Mouse (Mus musculus) kidney, postnatal 0 days (tissue): ENCODE measurements around the gene Ano1. TPM values are rescaled to one million over a fixed set of nuclear protein-coding genes. Genes with fewer than 3 reads are reported as not detected.
A peak's percentile ranks its signal among the peaks of the same experiment; 100 is the strongest.

Experiments used
- ATAC-seq: fragments of 200-750 bp; cut with Nextera tagmentation; replicated peaks from 2 replicates; pipeline ENCODE4 v1.8.0; 2017; ENCODE audit warnings: low read depth, moderate number of reproducible peaks, moderate TSS enrichment, moderate library complexity; ENCODE audit not compliant: low FRiP score
- DNase-seq: peaks from one replicate; pipeline ENCODE4 v3.0.0-alpha.2; 2016; ENCODE audit warnings: low spot score
- H3K27ac ChIP-seq: fragments of 300-500 bp; sonication (generic); 2 replicates; pipeline ENCODE4 v1.5.1; 2014; ENCODE audit warnings: mild to moderate bottlenecking
- H3K27me3 ChIP-seq: fragments of 300-500 bp; sonication (generic); 2 replicates; pipeline ENCODE4 v1.6.1; 2014; ENCODE audit warnings: low read length, mixed read lengths; ENCODE audit not compliant: insufficient read depth
- H3K36me3 ChIP-seq: fragments of 300-500 bp; sonication (generic); 2 replicates; pipeline ENCODE4 v1.6.1; 2014; ENCODE audit warnings: low read length, mixed read lengths; ENCODE audit not compliant: insufficient read depth
- H3K4me1 ChIP-seq: fragments of 300-500 bp; sonication (generic); replicated peaks from 2 replicates; pipeline ENCODE4 v1.6.1; 2014; ENCODE audit warnings: antibody characterized with exemption, low read length, mixed read lengths; ENCODE audit not compliant: insufficient read depth
- H3K4me2 ChIP-seq: fragments of 300-500 bp; sonication (generic); 2 replicates; pipeline ENCODE4 v1.6.1; 2014; ENCODE audit warnings: mild to moderate bottlenecking, low read length, moderate library complexity, mixed read lengths
- H3K4me3 ChIP-seq: fragments of 300-500 bp; sonication (generic); replicated peaks from 2 replicates; pipeline ENCODE4 v1.5.1; 2014; ENCODE audit warnings: low read depth, low read length
- H3K9ac ChIP-seq: fragments of 300-500 bp; sonication (generic); 2 replicates; pipeline ENCODE4 v1.6.1; 2014; ENCODE audit warnings: low read depth, low read length
- H3K9me3 ChIP-seq: fragments of 300-500 bp; sonication (generic); replicated peaks from 2 replicates; pipeline ENCODE4 v1.6.1; 2016; ENCODE audit warnings: low read length, inconsistent platforms, mixed read lengths
- CTCF ChIP-seq: IDR thresholded peaks from 2 replicates; pipeline ENCODE4 v1.5.1; 2016; ENCODE audit warnings: antibody characterized with exemption, low read depth, mild to moderate bottlenecking, moderate library complexity
- WGBS: fragments of 180-500 bp; shearing (Covaris S2); extraction: QIAGEN DNeasy Blood & Tissue Kit; methylation state at CpG from one replicate; pipeline ENCODE4 v1.1.7; 2014; 5-methylcytosine and 5-hydroxymethylcytosine counted together
- polyA plus RNA-seq: library from polyadenylated mRNA; unstranded; fragments of >200 nt; fragmentation: Nextera tagmentation; extraction: Ambion mirVana; gene quantifications from 2 replicates; pipeline ENCODE4 v1.2.1, GENCODE M21; 2015

Gene Ano1
- polyA plus RNA-seq, 1 experiment from 2014 or later, result 34.1 TPM

GRCm38 (mm10) chr7:144552274-144552673, 199.5 kb downstream of the Ano1 start:
- Histone ChIP-seq H3K9ac (peak overlapping the region; percentile 91), H3K4me1 (peaks cover 11% of the 10 kb centered on the region), H3K27me3 (no peaks in the 10 kb centered on the region), H3K36me3 (0 out of 2 replicates have a peak, but pooled peaks cover 3% of the 10 kb centered on the region), H3K4me3 (0 out of 2 replicates have a peak overlapping the region, but pooled peaks have one; percentile 70), H3K4me2 (peak overlapping the region; percentile 73; the same call in 1 of the 2 replicates), H3K27ac (no peak overlapping the region), H3K9me3 (no peaks in the 10 kb centered on the region)
- TF ChIP-seq CTCF, result no peak
- no peak for DNase-seq
- no peak for ATAC-seq
- 85% methylated on average over 8 of the region's 8 CpGs for WGBS

- Histone ChIP-seq H3K9me3 (no peaks in the 10 kb centered on the region), H3K36me3 (0 out of 2 replicates have a peak, but pooled peaks cover 8% of the 10 kb centered on the region), H3K4me2 (no peak overlapping the region), H3K27ac (no peak overlapping the region), H3K4me1 (peaks cover 11% of the 10 kb centered on the region), H3K9ac (no peak overlapping the region), H3K27me3 (no peaks in the 10 kb centered on the region), H3K4me3 (no peak overlapping the region)
- no peak for TF ChIP-seq CTCF
- no peak for DNase-seq
- ATAC-seq, result no peak
- WGBS, result 72% methylated on average over 1 of the region's 1 CpGs
These were observed 201.0 kb downstream of the Ano1 start for GRCm38 (mm10) chr7:144550811-144551210.

- Histone ChIP-seq H3K4me3 (no peak overlapping the region), H3K9me3 (no peaks in the 10 kb centered on the region), H3K9ac (no peak overlapping the region), H3K4me2 (no peak overlapping the region), H3K4me1 (peaks cover 11% of the 10 kb centered on the region), H3K27me3 (no peaks in the 10 kb centered on the region), H3K36me3 (0 out of 2 replicates have a peak, but pooled peaks cover 8% of the 10 kb centered on the region), H3K27ac (no peak overlapping the region)
- 100% methylated on average over 2 of the region's 2 CpGs for WGBS
- no peak for ATAC-seq
- no peak for DNase-seq
- TF ChIP-seq CTCF, result peak; percentile 38
These were observed 201.7 kb downstream of the Ano1 start for GRCm38 (mm10) chr7:144549904-144550566.

- no peak overlapping the region for H3K4me3 ChIP-seq
- H3K4me1 ChIP-seq, result no peaks in the 10 kb centered on the region
- DNase-seq (peak; percentile 10), ATAC-seq (no peak)
- H3K27me3 ChIP-seq, result no peaks in the 10 kb centered on the region
- H3K36me3 ChIP-seq, result 0 out of 2 replicates have a peak, but pooled peaks cover 8% of the 10 kb centered on the region
- no peak overlapping the region for H3K9ac ChIP-seq
- 65% methylated on average over 3 of the region's 3 CpGs for WGBS
- no peak overlapping the region for H3K4me2 ChIP-seq
- no peak overlapping the region for H3K27ac ChIP-seq
- H3K9me3 ChIP-seq, result no peaks in the 10 kb centered on the region
- TF ChIP-seq CTCF, result no peak
These were observed 206.5 kb downstream of the Ano1 start for GRCm38 (mm10) chr7:144545231-144545630.

- DNase-seq (no peak), ATAC-seq (no peak)
- Histone ChIP-seq H3K27ac (no peak overlapping the region), H3K4me2 (no peak overlapping the region), H3K4me1 (no peaks in the 10 kb centered on the region), H3K4me3 (no peak overlapping the region), H3K9me3 (no peaks in the 10 kb centered on the region), H3K9ac (no peak overlapping the region), H3K36me3 (no peaks in the 10 kb centered on the region), H3K27me3 (no peaks in the 10 kb centered on the region)
- TF ChIP-seq CTCF, result no peak
- WGBS, result 93% methylated on average over 5 of the region's 5 CpGs
These were observed 210.4 kb downstream of the Ano1 start for GRCm38 (mm10) chr7:144541351-144541750.

GRCm38 (mm10) chr7:144539146-144539545, 212.6 kb downstream of the Ano1 start:
- TF ChIP-seq CTCF, result no peak
- no peak for ATAC-seq

More at GRCm38 (mm10) chr7:144539146-144539545, 212.6 kb downstream of the Ano1 start:
- no peaks in the 10 kb centered on the region for H3K4me1 ChIP-seq
- no peaks in the 10 kb centered on the region for H3K9me3 ChIP-seq
- no peak overlapping the region for H3K4me2 ChIP-seq
- no peak for DNase-seq
- no peaks in the 10 kb centered on the region for H3K36me3 ChIP-seq
- no peak overlapping the region for H3K9ac ChIP-seq
- H3K27ac ChIP-seq, result no peak overlapping the region
- 83% methylated on average over 2 of the region's 2 CpGs for WGBS
- H3K4me3 ChIP-seq, result no peak overlapping the region
- H3K27me3 ChIP-seq, result no peaks in the 10 kb centered on the region

Other genes with a start within 250 kb of the Ano1 start
- 27.6 and 31.2 TPM in 2 replicates for gene Ppfia1, start 198.2 kb downstream of the Ano1 start, polyA plus RNA-seq
- gene Fadd, start 169.5 kb downstream of the Ano1 start, polyA plus RNA-seq, result 12.6 and 13.1 TPM in 2 replicates
- gene Fgf3, start 86.1 kb upstream of the Ano1 start, polyA plus RNA-seq, result 0.58 and 0.93 TPM in 2 replicates
- gene Fgf4, start 95.4 kb upstream of the Ano1 start, polyA plus RNA-seq, result 0.13 TPM in 1 of 2 replicates, not detected in the other
- 0.87 and 0.92 TPM in 2 replicates for gene Fgf15, start 144.6 kb upstream of the Ano1 start, polyA plus RNA-seq
- gene LTO1, start 163.1 kb upstream of the Ano1 start, polyA plus RNA-seq, result 22.4 and 25.9 TPM in 2 replicates
- 212 and 227 TPM in 2 replicates for gene Ccnd1, start 188.0 kb upstream of the Ano1 start, polyA plus RNA-seq